ENCODE assay signal across 7 mouse cellular contexts in genomic region chr6:48601271-48602079, GRCm38 (mm10). TPM values are rescaled to one million over a fixed set of nuclear protein-coding genes. Genes with fewer than 3 reads are reported as not detected.
DNase-seq lines count a peak whose midpoint lies in the region; ATAC-seq and TF ChIP-seq lines count a peak whose summit lies in the region.

Zfp775 (plus strand) TSS chr6:48602063.

- peak; percentile 36; the same call in 1 of the 2 replicates for TF ChIP-seq POLR2A in bone marrow, adult 2 months (IDR thresholded peaks at IDR 0.05; ENCODE audit: borderline replicate concordance, control insufficient read depth, low read depth, low read length)

- ATAC-seq in embryonic facial prominence, embryonic 14.5 days (ENCODE audit: low read depth): peak; percentile 99
- ATAC-seq in limb, embryonic 13.5 days (ENCODE audit: low FRiP score, low read depth): peak; percentile 98
- peak; percentile 99 for ATAC-seq in midbrain, embryonic 15.5 days (replicated peaks)

- peaks cover 1% of the 10 kb centered on the region; the same call in 1 of the 2 replicates for H3K4me1 ChIP-seq in bone marrow, adult 2 months (ENCODE audit: control insufficient read depth, insufficient read depth, low read length)
- H3K4me1 ChIP-seq in embryonic facial prominence, embryonic 14.5 days (ENCODE audit: control insufficient read depth, insufficient read depth, low read length): peaks cover 6% of the 10 kb centered on the region
- H3K4me1 ChIP-seq in limb, embryonic 13.5 days: peaks cover 17% of the 10 kb centered on the region
- H3K4me1 ChIP-seq in midbrain, embryonic 15.5 days: peaks cover 20% of the 10 kb centered on the region

- H3K4me3 ChIP-seq in bone marrow, adult 2 months (replicated peaks; ENCODE audit: control insufficient read depth, low read depth, low read length): peak within 1 kb of the TSS; percentile 81
- H3K4me3 ChIP-seq in embryonic facial prominence, embryonic 14.5 days (ENCODE audit: low read depth, low read length): peak within 1 kb of the TSS; percentile 80
- peak within 1 kb of the TSS; percentile 77 for H3K4me3 ChIP-seq in limb, embryonic 13.5 days
- H3K4me3 ChIP-seq in midbrain, embryonic 15.5 days: peak within 1 kb of the TSS; percentile 71

- H3K9me3 ChIP-seq in embryonic facial prominence, embryonic 14.5 days (ENCODE audit: control insufficient read depth, low read length): peaks cover 20% of the 10 kb centered on the region
- H3K9me3 ChIP-seq in limb, embryonic 13.5 days: peaks cover 16% of the 10 kb centered on the region
- H3K9me3 ChIP-seq in midbrain, embryonic 15.5 days: peaks cover 8% of the 10 kb centered on the region

- peak; percentile 97 for DNase-seq in embryonic facial prominence, embryonic 14.5 days (ENCODE audit: low spot score)
- DNase-seq in heart, adult 8-10 months (ENCODE audit: low spot score): peak; percentile 96
- DNase-seq in kidney, adult 8-10 months: peak; percentile 98
- peak; percentile 88 to 91 for DNase-seq in spleen, adult 18-20 months

- peak within 1 kb of the TSS; percentile 90 for H3K4me2 ChIP-seq in embryonic facial prominence, embryonic 14.5 days (ENCODE audit: low read depth, low read length)
- peak within 1 kb of the TSS; percentile 94 for H3K4me2 ChIP-seq in limb, embryonic 13.5 days (replicated peaks)
- H3K4me2 ChIP-seq in midbrain, embryonic 15.5 days: peak within 1 kb of the TSS; percentile 78

- WGBS in bone marrow, adult 2 months: 5% methylated on average over 42 of the region's 42 CpGs
- WGBS in embryonic facial prominence, embryonic 14.5 days: 6% methylated on average over 38 of the region's 42 CpGs
- 5% methylated on average over 42 of the region's 42 CpGs for WGBS in limb, embryonic 13.5 days
- WGBS in midbrain, embryonic 15.5 days: 4% methylated on average over 42 of the region's 42 CpGs

- H3K27ac ChIP-seq in bone marrow, adult 2 months (ENCODE audit: control insufficient read depth, insufficient read depth, low read depth, low read length, poor library complexity): no peak within 1 kb of the TSS
- peak within 1 kb of the TSS; percentile 79 for H3K27ac ChIP-seq in embryonic facial prominence, embryonic 14.5 days (replicated peaks; ENCODE audit: low read depth, low read length)
- H3K27ac ChIP-seq in limb, embryonic 13.5 days: peak within 1 kb of the TSS; percentile 65
- peak within 1 kb of the TSS; percentile 93 for H3K27ac ChIP-seq in midbrain, embryonic 15.5 days

- peak within 1 kb of the TSS; percentile 81 for H3K9ac ChIP-seq in embryonic facial prominence, embryonic 14.5 days (ENCODE audit: low read depth, low read length)
- peak within 1 kb of the TSS; percentile 82 for H3K9ac ChIP-seq in limb, embryonic 13.5 days
- peak within 1 kb of the TSS; percentile 80 for H3K9ac ChIP-seq in midbrain, embryonic 15.5 days

- no peaks in the 10 kb centered on the region for H3K27me3 ChIP-seq in embryonic facial prominence, embryonic 14.5 days (replicated peaks; ENCODE audit: control insufficient read depth, insufficient read depth, low read length)
- no peaks in the 10 kb centered on the region for H3K27me3 ChIP-seq in limb, embryonic 13.5 days
- no peaks in the 10 kb centered on the region for H3K27me3 ChIP-seq in midbrain, embryonic 15.5 days (replicated peaks)

- no peak for TF ChIP-seq CTCF in bone marrow, adult 2 months (IDR thresholded peaks at IDR 0.05; ENCODE audit: control insufficient read depth, insufficient read depth, low read length)

- peaks cover 37% of the 10 kb centered on the region for H3K36me3 ChIP-seq in embryonic facial prominence, embryonic 14.5 days (ENCODE audit: control insufficient read depth, insufficient read depth, low read length)
- H3K36me3 ChIP-seq in limb, embryonic 13.5 days: peaks cover 38% of the 10 kb centered on the region
- peaks cover 34% of the 10 kb centered on the region for H3K36me3 ChIP-seq in midbrain, embryonic 15.5 days (replicated peaks)

RNA-seq across cellular contexts. Expression of gene Zfp775, which starts in this region (rescaled TPM):
- polyA plus RNA-seq in bone marrow, adult 2 months (2011; ENCODE audit: insufficient read depth, insufficient read length, low replicate concordance, missing spikeins): 0.40 and 1.1 TPM in 2 replicates
- polyA plus RNA-seq in embryonic facial prominence, embryonic 14.5 days (2014; fragmentation: Nextera tagmentation; extraction: Ambion mirVana): 5.9 and 6.1 TPM in 2 replicates
- total RNA-seq in heart, adult 8-10 months (2022): 10 to 100 TPM; 12.9 to 15.5 (median 14.1) TPM
- 7.2 and 7.7 TPM in 2 replicates for polyA plus RNA-seq in limb, embryonic 13.5 days (2015; fragmentation: Nextera tagmentation; extraction: Ambion mirVana)
- polyA plus RNA-seq in midbrain, embryonic 15.5 days (2015; fragmentation: Nextera tagmentation; extraction: Ambion mirVana): 16.3 and 16.8 TPM in 2 replicates
